Mouse (Mus musculus) liver, embryonic 14.5 days (tissue): ENCODE measurements at regions not wholly inside any gene's neighbourhood (a gene's known extent, or its start where the extent isn't known, plus 50 kb on each side); places are given as distances from the start of the nearest gene placed in this dataset.

Experiments
- CTCF ChIP-seq: IDR thresholded peaks from 2 replicates; pipeline ENCODE4 v1.5.1; 2016; ENCODE audit warnings: antibody characterized with exemption, low read depth, control low read depth
- EP300 ChIP-seq: IDR thresholded peaks from 2 replicates; pipeline ENCODE4 v1.6.1; 2016; ENCODE audit warnings: antibody characterized with exemption, low read depth

DNA sequence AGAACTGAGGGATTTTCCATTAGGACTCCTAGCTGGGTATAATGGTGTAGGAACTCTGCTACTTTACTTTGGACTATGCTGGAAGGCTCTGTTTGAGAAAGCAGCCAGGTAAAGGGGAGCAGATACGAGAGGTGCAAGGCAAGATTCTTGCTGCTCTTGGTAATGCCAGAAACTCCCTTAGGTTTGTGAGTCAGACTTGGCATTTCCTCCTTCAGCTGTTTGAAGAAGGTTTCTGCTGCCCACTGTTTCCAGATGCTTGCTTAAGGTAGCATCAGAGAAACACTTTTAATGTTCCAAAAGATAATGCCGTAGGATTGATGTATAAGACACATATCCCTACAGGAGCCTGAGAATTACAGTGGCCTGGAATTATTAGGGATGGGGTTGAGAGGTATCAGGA lies 222.9 kb downstream of the Arl6ip6 start:
- TF ChIP-seq CTCF (no peak), EP300 (no peak)
